Mouse (Mus musculus) CH12.LX (cell line): ENCODE data around the gene Sv2c. TPM values are rescaled to one million over a fixed set of nuclear protein-coding genes. Genes with fewer than 3 reads are reported as not detected.

Experiments
- DNase-seq: peaks from one replicate; pipeline ENCODE4 v3.0.0-alpha.2; 2013; ENCODE audit errors: extremely low read depth
- H3K27ac ChIP-seq: 2 replicates; pipeline ENCODE4 v1.5.1; 2012; ENCODE audit warnings: low read depth, mild to moderate bottlenecking, control low read depth, moderate library complexity; ENCODE audit not compliant: insufficient read depth
- H3K27me3 ChIP-seq: replicated peaks from 2 replicates; pipeline ENCODE3; 2012; ENCODE audit warnings: inconsistent platforms
- H3K36me3 ChIP-seq, 2 experiments: replicated peaks in 1 of 2; 2 replicates each; pipeline versions ENCODE3 to v1.6.1; 2012; ENCODE audit warnings: inconsistent platforms in 1 of 2, low read length in 1 of 2, mild to moderate bottlenecking in 1 of 2, mixed read lengths in 1 of 2, moderate library complexity in 1 of 2; ENCODE audit not compliant: control insufficient read depth in 1 of 2, insufficient read depth in 1 of 2
- H3K4me1 ChIP-seq, 2 experiments: 2 replicates each; pipeline ENCODE4 v1.6.1; 2012; ENCODE audit warnings: inconsistent platforms in 1 of 2, moderate library complexity in 1 of 2; ENCODE audit not compliant: insufficient read depth in 2 of 2, control insufficient read depth in 1 of 2
- H3K4me2 ChIP-seq: 2 replicates; pipeline ENCODE4 v1.6.1; 2012; ENCODE audit warnings: low read depth, mild to moderate bottlenecking, control low read depth; ENCODE audit not compliant: poor library complexity, insufficient read depth, severe bottlenecking
- H3K4me3 ChIP-seq, 3 experiments: fragments of 150-350 bp in 1 of 3; sonication (generic) in 1 of 3; replicated peaks in 1 of 3; 2 replicates each; pipeline versions ENCODE3 to v1.5.1; 2011 to 2012; ENCODE audit warnings: low read depth in 2 of 3, low read length in 2 of 3, mild to moderate bottlenecking in 2 of 3, moderate library complexity in 2 of 3, control low read depth in 1 of 3, improper control_type of control experiment in 1 of 3, inconsistent platforms in 1 of 3, mixed read lengths in 1 of 3; ENCODE audit not compliant: poor library complexity in 1 of 3
- H3K79me2 ChIP-seq: replicated peaks from 2 replicates; pipeline ENCODE4 v1.6.1; 2012; ENCODE audit warnings: mild to moderate bottlenecking, moderate library complexity; ENCODE audit not compliant: control insufficient read depth, poor library complexity, insufficient read depth, severe bottlenecking; ENCODE audit errors: extremely low read depth
- H3K9ac ChIP-seq: 2 replicates; pipeline ENCODE4 v1.6.1; 2012; ENCODE audit warnings: low read depth, mild to moderate bottlenecking, control low read depth, moderate library complexity; ENCODE audit not compliant: insufficient read depth
- H3K9me3 ChIP-seq: replicated peaks from 2 replicates; pipeline ENCODE3; 2012; ENCODE audit warnings: low read length, inconsistent platforms, mixed read lengths
- CTCF ChIP-seq, 2 experiments: IDR thresholded peaks in 1 of 2; conservative IDR thresholded peaks in 1 of 2; 2 replicates each; pipeline ENCODE4 v1.5.1; 2011 to 2012; ENCODE audit warnings: low read depth in 2 of 2, low read length in 2 of 2, improper control_type of control experiment in 1 of 2, inconsistent platforms in 1 of 2, mild to moderate bottlenecking in 1 of 2, moderate library complexity in 1 of 2
- EP300 ChIP-seq: IDR thresholded peaks from 2 replicates; pipeline ENCODE4 v1.6.1; 2011; ENCODE audit warnings: low read length, improper control_type of control experiment
- ETS1 ChIP-seq: conservative IDR thresholded peaks from 2 replicates; pipeline ENCODE4 v1.6.1; 2012; ENCODE audit warnings: low read depth, mild to moderate bottlenecking, inconsistent platforms, low read length, improper control_type of control experiment, moderate library complexity
- HCFC1 ChIP-seq: IDR thresholded peaks from 2 replicates; pipeline ENCODE4 v1.6.1; 2012; ENCODE audit warnings: low read depth, mild to moderate bottlenecking, inconsistent platforms, low read length, improper control_type of control experiment
- IRF4 ChIP-seq: IDR thresholded peaks from 2 replicates; pipeline ENCODE4 v1.6.1; 2014; ENCODE audit warnings: low read depth, mild to moderate bottlenecking, inconsistent platforms, low read length, improper control_type of control experiment
- JUN ChIP-seq: IDR thresholded peaks from 2 replicates; pipeline ENCODE4 v1.6.1; 2011; ENCODE audit warnings: low read depth, mild to moderate bottlenecking, low read length, improper control_type of control experiment, moderate library complexity; ENCODE audit not compliant: insufficient read depth
- KAT2A ChIP-seq: IDR thresholded peaks from 2 replicates; pipeline ENCODE4 v1.6.1; 2012; ENCODE audit warnings: low read length, improper control_type of control experiment, inconsistent platforms; ENCODE audit not compliant: insufficient replicate concordance
- MAFK ChIP-seq: IDR thresholded peaks from 2 replicates; pipeline ENCODE4 v1.6.1; 2011; ENCODE audit warnings: low read length, improper control_type of control experiment; ENCODE audit not compliant: insufficient replicate concordance
- MAZ ChIP-seq: IDR thresholded peaks from 2 replicates; pipeline ENCODE4 v1.6.1; 2012; ENCODE audit warnings: low read depth, mild to moderate bottlenecking, inconsistent platforms, low read length, improper control_type of control experiment, moderate library complexity
- MEF2A ChIP-seq: IDR thresholded peaks from 2 replicates; pipeline ENCODE4 v1.6.1; 2014; ENCODE audit warnings: low read depth, mild to moderate bottlenecking, inconsistent platforms, low read length, improper control_type of control experiment, borderline replicate concordance
- MXI1 ChIP-seq: IDR thresholded peaks from 2 replicates; pipeline ENCODE4 v1.6.1; 2011; ENCODE audit warnings: mild to moderate bottlenecking, low read depth, low read length, improper control_type of control experiment
- NELFE ChIP-seq: IDR thresholded peaks from 2 replicates; pipeline ENCODE4 v1.6.1; 2011; ENCODE audit warnings: low read depth, low read length, improper control_type of control experiment
- NRF1 ChIP-seq: IDR thresholded peaks from 2 replicates; pipeline ENCODE4 v1.6.1; 2014; ENCODE audit warnings: low read depth, mild to moderate bottlenecking, inconsistent platforms, low read length, improper control_type of control experiment, moderate library complexity
- PAX5 ChIP-seq: IDR thresholded peaks from 2 replicates; pipeline ENCODE4 v1.6.1; 2012; ENCODE audit warnings: low read length, inconsistent platforms, mixed read lengths
- POLR2A ChIP-seq: IDR thresholded peaks from 2 replicates; pipeline ENCODE4 v1.6.1; 2011; ENCODE audit warnings: low read depth, mild to moderate bottlenecking, improper control_type of control experiment, low read length
- POLR2AphosphoS2 ChIP-seq: IDR thresholded peaks from 2 replicates; pipeline ENCODE4 v1.6.1; 2011; ENCODE audit warnings: low read depth, low read length, improper control_type of control experiment
- RAD21 ChIP-seq: IDR thresholded peaks from 2 replicates; pipeline ENCODE4 v1.6.1; 2011; ENCODE audit warnings: low read depth, mild to moderate bottlenecking, low read length, improper control_type of control experiment, moderate library complexity
- RCOR1 ChIP-seq: conservative IDR thresholded peaks from 2 replicates; pipeline ENCODE4 v1.6.1; 2012; ENCODE audit warnings: low read depth, mild to moderate bottlenecking, inconsistent platforms, low read length, improper control_type of control experiment
- SMC3 ChIP-seq: IDR thresholded peaks from 2 replicates; pipeline ENCODE4 v1.6.1; 2011; ENCODE audit warnings: low read depth, low read length, improper control_type of control experiment
- TBP ChIP-seq: conservative IDR thresholded peaks from 2 replicates; pipeline ENCODE4 v1.6.1; 2011; ENCODE audit warnings: low read depth, low read length, improper control_type of control experiment
- UBTF ChIP-seq: IDR thresholded peaks from 2 replicates; pipeline ENCODE4 v1.6.1; 2012; ENCODE audit warnings: low read depth, mild to moderate bottlenecking, inconsistent platforms, low read length, improper control_type of control experiment, moderate library complexity
- dilution Hi-C: fragments of 300-500 bp; cut with MboI; formaldehyde crosslinking; loops from 2 replicates; pipeline ENCODE4 v1.14.3; 2020; ENCODE audit warnings: low sequenced_read_pairs; ENCODE audit not compliant: extremely low pct_unique_long_range_greater_than_20kb, extremely low pct_ligation_motif_present
- in situ Hi-C: fragments of 300-500 bp; cut with MboI; formaldehyde crosslinking; loops from 3 replicates; pipeline ENCODE4 v1.14.3; 2019; ENCODE audit warnings: low sequenced_read_pairs, low pct_ligation_motif_present, low pct_unique_long_range_greater_than_20kb, mixed read lengths
- polyA plus RNA-seq: library from polyadenylated mRNA; unstranded; fragments of >175 nt; gene quantifications from 2 replicates; pipeline ENCODE4 v1.2.1, GENCODE M21; 2012; ENCODE audit warnings: low read depth; ENCODE audit not compliant: insufficient read length
- total RNA-seq, 2 experiments: library from RNA; depleted of rRNA; stranded (reverse); fragments of 300-350 nt in 1 of 2; fragments of >200 nt in 1 of 2; gene quantifications; 2 replicates each; pipeline ENCODE4 v1.2.3; 2012 to 2014

The Sv2c gene
- total and polyA plus RNA-seq, 3 experiments: 0.04 to 0.13 TPM; not detected in 1

DNA sequence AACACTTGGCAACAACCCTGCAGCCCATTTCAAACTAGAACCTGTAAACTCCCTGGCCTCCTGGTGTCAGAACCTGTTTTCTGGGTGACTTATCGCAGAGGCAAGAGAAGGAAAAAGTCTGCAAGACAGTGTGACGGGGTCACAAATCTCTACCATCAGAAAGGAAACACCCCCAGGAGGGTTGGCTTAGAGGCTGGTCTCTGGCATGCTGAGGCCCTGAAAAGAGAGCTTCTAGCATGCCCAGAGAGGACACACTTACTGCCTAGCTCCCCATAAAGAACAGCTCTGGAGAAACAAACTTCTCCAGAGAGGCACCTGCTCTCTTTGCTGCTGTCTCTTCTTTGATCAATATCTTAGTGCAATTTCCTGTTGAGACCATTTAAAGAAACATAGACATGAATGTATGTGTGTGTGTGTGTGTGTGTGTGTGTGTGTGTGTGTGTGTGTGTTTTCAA lies 176.0 kb downstream of the Sv2c start:
- Histone ChIP-seq H3K9ac (no peak overlapping the region), H3K27ac (no peak overlapping the region), H3K79me2 (no peaks in the 10 kb centered on the region), H3K36me3 (no peaks in the 10 kb centered on the region), H3K27me3 (no peaks in the 10 kb centered on the region), H3K9me3 (no peaks in the 10 kb centered on the region), H3K4me2 (no peak overlapping the region), H3K4me3 (no peak overlapping the region), H3K4me1 (peaks cover 0 to 9% of the 10 kb centered on the region in 2 experiments; a peak in 2 of 4 replicates)
- dilution Hi-C loops: no loop called here
- in situ Hi-C loops: no loop called here
- DNase-seq: no peak
- TF ChIP-seq UBTF: no peak
- TF ChIP-seq KAT2A: no peak

DNA sequence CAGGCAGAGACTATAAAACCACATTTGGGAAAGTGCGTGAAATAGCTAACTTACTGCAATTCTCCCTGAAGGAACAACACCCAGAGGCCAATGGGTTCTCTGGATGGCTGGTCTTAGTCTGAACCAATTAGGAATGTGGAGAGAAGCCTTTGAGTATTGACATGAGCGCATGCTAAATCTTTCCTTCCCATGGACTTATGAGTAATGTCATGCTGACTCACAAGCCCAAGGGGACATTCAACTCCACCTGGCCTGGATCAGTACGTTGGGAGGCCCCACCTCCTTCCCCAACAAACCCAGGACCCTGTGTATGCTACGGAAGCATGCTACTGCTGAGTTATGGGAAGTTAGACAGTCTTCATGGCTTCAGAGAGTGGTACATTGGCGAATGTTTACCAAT lies 177.2 kb downstream of the Sv2c start:
- TF ChIP-seq PAX5 (no peak), RCOR1 (no peak), MXI1 (no peak), KAT2A (no peak), HCFC1 (no peak)
- Histone ChIP-seq H3K9ac (no peak overlapping the region), H3K9me3 (no peaks in the 10 kb centered on the region), H3K36me3 (no peaks in the 10 kb centered on the region), H3K27me3 (no peaks in the 10 kb centered on the region), H3K4me2 (no peak overlapping the region), H3K27ac (no peak overlapping the region), H3K79me2 (no peaks in the 10 kb centered on the region), H3K4me3 (no peak overlapping the region), H3K4me1 (peaks cover 0 to 1% of the 10 kb centered on the region in 2 experiments; a peak in 1 of 4 replicates)
- no peak for DNase-seq
- in situ Hi-C loops (no loop called here), dilution Hi-C loops (no loop called here)

DNA sequence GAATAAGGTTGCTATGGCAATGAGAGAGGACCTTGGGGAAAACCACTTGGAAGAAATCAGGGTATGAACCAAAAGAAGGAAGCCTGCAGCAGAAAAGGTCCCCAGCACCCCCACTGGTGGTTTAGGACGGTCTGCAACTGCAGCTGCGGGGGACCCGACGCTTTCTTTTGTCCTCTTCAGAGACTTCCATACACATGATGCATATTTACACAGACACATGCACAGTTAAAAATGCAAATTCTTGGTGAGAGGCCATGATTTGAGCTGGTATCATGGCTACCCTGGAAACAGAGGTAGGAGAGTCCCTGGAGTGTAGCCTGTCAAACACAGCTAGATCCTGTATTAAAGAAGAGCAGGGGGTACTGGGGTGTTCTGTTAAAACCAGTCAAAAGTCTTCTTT lies 178.7 kb downstream of the Sv2c start:
- Histone ChIP-seq H3K9ac (no peak overlapping the region), H3K4me3 (no peak overlapping the region), H3K27me3 (no peaks in the 10 kb centered on the region), H3K4me2 (no peak overlapping the region), H3K9me3 (no peaks in the 10 kb centered on the region), H3K27ac (no peak overlapping the region), H3K4me1 (peaks cover 0 to 8% of the 10 kb centered on the region in 2 experiments; a peak in 2 of 4 replicates), H3K36me3 (no peaks in the 10 kb centered on the region), H3K79me2 (no peaks in the 10 kb centered on the region)
- TF ChIP-seq ETS1: no peak
- no peak for TF ChIP-seq TBP
- no peak for TF ChIP-seq EP300
- TF ChIP-seq MAZ: no peak
- no peak for TF ChIP-seq RCOR1
- TF ChIP-seq MAFK: no peak
- TF ChIP-seq NELFE: no peak
- TF ChIP-seq MEF2A: no peak
- no peak for TF ChIP-seq UBTF
- TF ChIP-seq JUN: no peak
- TF ChIP-seq POLR2AphosphoS2: no peak
- no peak for TF ChIP-seq RAD21
- no peak for TF ChIP-seq POLR2A
- TF ChIP-seq IRF4: no peak
- no peak for TF ChIP-seq KAT2A
- TF ChIP-seq SMC3: no peak
- no peak for TF ChIP-seq CTCF (conservative IDR thresholded peaks at IDR 0.05 in 1 of 2, IDR thresholded peaks at IDR 0.05 in 1 of 2; ENCODE audit: low read depth in 2 of 2, low read length in 2 of 2)
- no peak for TF ChIP-seq NRF1
- in situ Hi-C loops: no loop called here
- no peak for DNase-seq
- dilution Hi-C loops: no loop called here
